Mouse (Mus musculus) heart, embryonic 12.5 days (tissue): Measurements from ENCODE around the gene 5031439G07Rik. TPM values are rescaled to one million over a fixed set of nuclear protein-coding genes. Genes with fewer than 3 reads are reported as not detected.
"Not testable (repeated sequence)": the region's sequence is repeated elsewhere in the genome, so short reads cannot be mapped to it uniquely, and the experiment has no call there.

Source experiments
- ATAC-seq: fragments of 200-750 bp; cut with Nextera tagmentation; 2 replicates; pipeline ENCODE4 v1.8.0; 2017; ENCODE audit warnings: moderate TSS enrichment, moderate library complexity; ENCODE audit not compliant: insufficient number of reproducible peaks, low FRiP score
- H3K27ac ChIP-seq: fragments of 300-500 bp; sonication (generic); 2 replicates; pipeline ENCODE4 v1.5.1; 2016; ENCODE audit warnings: mild to moderate bottlenecking, moderate library complexity; ENCODE audit not compliant: poor library complexity, severe bottlenecking
- H3K27me3 ChIP-seq: fragments of 300-500 bp; sonication (generic); replicated peaks from 2 replicates; pipeline ENCODE4 v1.6.1; 2016; ENCODE audit warnings: mild to moderate bottlenecking, moderate library complexity
- H3K36me3 ChIP-seq: fragments of 300-500 bp; sonication (generic); 2 replicates; pipeline ENCODE4 v1.6.1; 2016; ENCODE audit warnings: mild to moderate bottlenecking, moderate library complexity
- H3K4me1 ChIP-seq: fragments of 300-500 bp; sonication (generic); replicated peaks from 2 replicates; pipeline ENCODE4 v1.6.1; 2016; ENCODE audit warnings: mild to moderate bottlenecking
- H3K4me2 ChIP-seq: fragments of 300-500 bp; sonication (generic); 2 replicates; pipeline ENCODE4 v1.6.1; 2016; ENCODE audit warnings: mild to moderate bottlenecking, moderate library complexity
- H3K4me3 ChIP-seq: fragments of 300-500 bp; sonication (generic); 2 replicates; pipeline ENCODE4 v1.5.1; 2016; ENCODE audit warnings: mild to moderate bottlenecking
- H3K9ac ChIP-seq: fragments of 300-500 bp; sonication (generic); 2 replicates; pipeline ENCODE4 v1.6.1; 2016; ENCODE audit warnings: mild to moderate bottlenecking, moderate library complexity
- H3K9me3 ChIP-seq: fragments of 300-500 bp; sonication (generic); replicated peaks from 2 replicates; pipeline ENCODE4 v1.6.1; 2016; ENCODE audit warnings: mild to moderate bottlenecking, moderate library complexity
- WGBS: fragments of 180-500 bp; shearing (Covaris S2); methylation state at CpG from one replicate; pipeline ENCODE4 v1.1.7; 2016; 5-methylcytosine and 5-hydroxymethylcytosine counted together
- polyA plus RNA-seq: library from polyadenylated mRNA; unstranded; fragments of >200 nt; fragmentation: Nextera tagmentation; extraction: Ambion mirVana; gene quantifications from 2 replicates; pipeline ENCODE4 v1.2.1, GENCODE M21; 2016

The 5031439G07Rik gene
- polyA plus RNA-seq, result 4.3 and 5.3 TPM in 2 replicates

GRCm38 (mm10) chr15:84987874-84988825 is at the start of gene 5031439G07Rik:
Gene 5031439G07Rik (minus strand): TSS chr15:84988551.
- 2% methylated on average over 58 of the region's 59 CpGs for WGBS
- no peaks in the 10 kb centered on the region for H3K36me3 ChIP-seq
- H3K4me2 ChIP-seq, result peak within 1 kb of the TSS; percentile 92
- H3K27me3 ChIP-seq, result 0 out of 2 replicates have a peak, but pooled peaks cover 3% of the 10 kb centered on the region
- ATAC-seq, result peak; percentile 95
- H3K9ac ChIP-seq, result peak within 1 kb of the TSS; percentile 91
- peaks cover 16% of the 10 kb centered on the region for H3K4me1 ChIP-seq
- H3K4me3 ChIP-seq, result peak within 1 kb of the TSS; percentile 88
- H3K27ac ChIP-seq, result peak within 1 kb of the TSS; percentile 65
- H3K9me3 ChIP-seq, result no peaks in the 10 kb centered on the region

DNA sequence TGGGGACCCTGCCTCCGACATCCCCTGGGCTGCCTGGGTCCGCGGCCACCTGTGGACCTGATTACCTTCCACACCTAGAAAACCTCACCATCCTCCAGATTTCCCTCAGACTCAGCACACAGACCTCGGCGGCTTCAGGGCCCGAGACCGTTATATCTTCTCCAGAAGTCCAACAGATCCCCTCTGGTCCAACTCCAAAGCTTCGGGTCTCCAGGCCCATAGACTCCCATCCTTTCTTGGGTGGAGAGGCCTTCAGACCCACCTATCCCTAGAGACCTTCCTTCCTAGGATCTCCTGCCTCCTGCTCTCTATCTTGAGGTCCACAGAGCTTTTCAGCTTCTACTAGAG is 49.0 kb upstream of the 5031439G07Rik start:
- 8% methylated on average over 8 of the region's 8 CpGs for WGBS
- Histone ChIP-seq H3K4me3 (peak overlapping the region; percentile 94), H3K27me3 (peaks cover 17% of the 10 kb centered on the region; the same call in 1 of the 2 replicates), H3K4me1 (peaks cover 27% of the 10 kb centered on the region), H3K4me2 (peak overlapping the region; percentile 93), H3K9me3 (no peaks in the 10 kb centered on the region), H3K27ac (no peak overlapping the region; the same call in 1 of the 2 replicates), H3K36me3 (no peaks in the 10 kb centered on the region), H3K9ac (peak overlapping the region; percentile 92)
- peak; percentile 3; the same call in 1 of the 2 replicates for ATAC-seq

DNA sequence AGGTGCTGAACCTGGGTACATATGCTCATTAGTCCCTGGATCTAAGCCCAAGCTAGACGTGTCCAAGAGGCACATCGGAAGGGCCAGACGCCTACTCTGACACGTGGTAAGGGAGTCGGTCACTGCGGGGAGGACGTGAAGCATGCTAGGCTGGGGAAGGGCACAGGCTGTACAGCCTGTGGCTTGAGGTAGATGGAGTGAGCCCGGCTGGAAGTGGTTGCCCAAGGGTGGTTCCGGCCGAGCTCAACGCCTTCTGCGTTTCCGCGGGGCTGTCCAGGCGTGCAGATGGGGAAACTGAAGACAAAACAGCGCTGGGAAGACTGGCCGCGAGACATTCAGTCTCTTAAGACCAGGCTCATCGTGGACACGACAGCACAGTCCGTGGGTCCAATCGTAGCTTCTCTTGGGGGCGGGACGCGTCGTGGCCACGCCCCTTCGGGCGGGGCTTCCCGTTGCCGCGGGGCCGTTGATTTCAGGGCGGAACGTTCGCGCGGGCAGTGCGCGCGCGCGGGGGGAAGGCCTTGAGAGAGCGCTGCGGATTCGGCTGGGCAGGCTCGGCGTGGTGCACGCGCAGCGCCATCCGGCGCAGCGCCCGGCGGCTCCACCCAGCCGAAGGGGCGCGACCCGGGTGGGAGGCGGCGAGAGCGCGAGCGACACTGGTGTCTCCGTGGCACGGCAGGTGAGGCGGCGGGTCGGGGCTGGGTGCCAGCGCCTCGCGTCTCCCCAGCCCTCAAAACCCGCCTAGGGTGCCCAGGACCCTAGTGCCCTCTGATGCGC is 48.4 kb upstream of the 5031439G07Rik start:
- Histone ChIP-seq H3K27ac (no peak overlapping the region; the same call in 1 of the 2 replicates), H3K4me1 (peaks cover 23% of the 10 kb centered on the region), H3K9me3 (no peaks in the 10 kb centered on the region), H3K9ac (peak overlapping the region; percentile 92), H3K36me3 (no peaks in the 10 kb centered on the region), H3K4me2 (peak overlapping the region; percentile 93), H3K27me3 (peaks cover 17% of the 10 kb centered on the region; the same call in 1 of the 2 replicates), H3K4me3 (peak overlapping the region; percentile 94)
- WGBS, result under 1% methylated on average over 74 of the region's 75 CpGs
- ATAC-seq, result peak; percentile 95

DNA sequence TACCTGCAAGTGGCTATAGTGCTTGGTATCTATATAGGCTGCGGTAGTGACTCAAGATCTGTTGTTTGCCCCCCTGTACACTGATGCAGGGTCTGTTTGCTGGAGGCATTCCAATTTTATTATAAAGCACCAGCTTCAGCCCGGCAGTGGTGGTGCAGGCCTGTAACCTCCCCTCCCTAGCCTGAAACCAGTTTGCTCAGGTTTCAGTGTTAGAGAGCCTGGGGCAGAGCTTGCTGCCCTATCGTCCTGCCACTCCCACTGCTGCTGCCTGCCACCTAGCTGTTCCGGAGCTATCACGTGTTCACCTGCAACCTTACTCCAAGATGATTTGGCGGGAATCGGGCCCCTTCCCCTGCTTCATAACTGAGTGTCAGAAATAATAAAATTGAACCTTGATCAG is 45.6 kb upstream of the 5031439G07Rik start:
- Histone ChIP-seq H3K4me1 (peaks cover 16% of the 10 kb centered on the region), H3K27me3 (peaks cover 17% of the 10 kb centered on the region; the same call in 1 of the 2 replicates)
- H3K27ac ChIP-seq, H3K36me3 ChIP-seq, H3K4me3 ChIP-seq, ATAC-seq, H3K9ac ChIP-seq, H3K9me3 ChIP-seq, H3K4me2 ChIP-seq: not testable (repeated sequence)
- WGBS, result 40% methylated on average over 7 of the region's 7 CpGs

DNA sequence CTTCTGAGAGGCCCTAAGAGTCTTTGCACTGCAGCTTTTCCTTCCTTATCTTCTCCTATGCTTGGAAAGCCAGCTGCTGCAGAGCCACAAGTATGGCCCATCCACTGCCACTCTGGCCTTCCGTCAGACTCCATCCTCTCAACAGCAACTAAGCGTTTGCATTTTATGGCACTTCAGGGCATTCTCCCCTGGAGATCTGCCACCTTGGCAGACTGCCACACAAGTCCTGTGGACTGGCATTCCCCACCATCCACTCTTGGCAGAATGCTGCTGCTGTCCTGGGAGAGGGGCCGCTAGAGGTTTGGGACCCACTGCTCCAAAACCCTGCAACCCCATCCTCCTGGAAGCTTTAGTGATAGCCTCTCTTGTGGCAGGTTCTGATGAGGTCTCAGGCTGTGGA is 43.5 kb upstream of the 5031439G07Rik start:
- no peak overlapping the region for H3K27ac ChIP-seq
- H3K4me3 ChIP-seq, result no peak overlapping the region
- H3K4me2 ChIP-seq, result no peak overlapping the region
- no peaks in the 10 kb centered on the region for H3K9me3 ChIP-seq
- no peak overlapping the region for H3K9ac ChIP-seq
- ATAC-seq, result no peak
- WGBS, result 81% methylated on average over 3 of the region's 3 CpGs
- 0 out of 2 replicates have a peak, but pooled peaks cover 6% of the 10 kb centered on the region for H3K4me1 ChIP-seq
- H3K27me3 ChIP-seq, result peaks cover 17% of the 10 kb centered on the region; the same call in 1 of the 2 replicates
- no peaks in the 10 kb centered on the region for H3K36me3 ChIP-seq

DNA sequence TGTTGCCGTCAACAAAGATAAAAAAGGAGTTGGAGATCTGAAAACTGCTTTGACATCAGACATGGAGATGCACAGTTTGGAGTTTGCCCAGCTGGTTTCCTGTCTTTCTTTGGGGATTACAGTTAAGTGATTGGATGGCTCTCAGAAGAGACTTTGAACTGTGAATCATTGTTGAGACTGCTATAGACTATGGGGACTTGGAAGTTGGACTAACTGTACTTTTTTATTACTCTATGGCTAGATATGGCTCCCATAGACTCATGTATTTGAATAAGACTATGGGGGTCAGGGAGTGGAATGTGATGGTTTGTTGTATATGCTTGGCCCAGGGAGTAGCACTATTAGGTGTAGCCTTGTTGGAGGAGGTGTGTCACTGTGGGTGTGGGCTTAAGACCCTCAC is 42.3 kb upstream of the 5031439G07Rik start:
- H3K9ac ChIP-seq, H3K4me1 ChIP-seq, H3K9me3 ChIP-seq, H3K36me3 ChIP-seq, H3K4me3 ChIP-seq, H3K4me2 ChIP-seq, ATAC-seq, H3K27ac ChIP-seq: not testable (repeated sequence)
- H3K27me3 ChIP-seq, result peaks cover 16% of the 10 kb centered on the region; the same call in 1 of the 2 replicates
- WGBS, result 35% methylated on average over 1 of the region's 1 CpGs

DNA sequence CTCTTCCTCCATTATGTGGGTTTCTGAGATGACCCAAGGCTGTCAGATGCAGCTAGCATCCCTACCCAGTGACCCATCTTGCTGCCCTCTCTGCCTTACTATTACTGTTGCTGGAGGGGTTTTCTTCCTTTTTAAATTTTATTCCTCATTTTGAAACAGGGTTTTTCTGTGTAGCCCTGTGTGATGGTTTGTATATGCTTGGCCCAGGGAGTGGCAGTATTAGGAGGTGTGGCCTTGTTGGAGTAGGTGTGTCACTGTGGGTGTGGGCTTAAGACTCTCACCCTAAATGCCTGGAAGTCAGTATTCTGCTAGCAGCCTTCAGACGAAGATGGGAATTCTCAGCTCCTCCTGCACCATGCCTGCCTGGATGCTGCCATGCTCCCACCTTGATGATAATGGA is 40.3 kb upstream of the 5031439G07Rik start, which contains the start of gene Fam118a:
TSS of gene Fam118a (plus strand) at position 301 of the 400 bp plus-strand sequence.
- not testable (repeated sequence) for H3K27ac ChIP-seq

GRCm38 (mm10) chr15:85027740-85028139 is 39.4 kb upstream of the 5031439G07Rik start:
- Histone ChIP-seq H3K9ac (no peak overlapping the region), H3K4me2 (no peak overlapping the region), H3K27ac (no peak overlapping the region), H3K9me3 (no peaks in the 10 kb centered on the region), H3K4me1 (no peaks in the 10 kb centered on the region), H3K4me3 (no peak overlapping the region), H3K27me3 (no peaks in the 10 kb centered on the region), H3K36me3 (no peaks in the 10 kb centered on the region)
- no peak for ATAC-seq
- 66% methylated on average over 4 of the region's 4 CpGs for WGBS

More for the DNA sequence above, 40.3 kb upstream of the 5031439G07Rik start, which contains the start of gene Fam118a:
- not testable (repeated sequence) for H3K4me1 ChIP-seq, H3K9ac ChIP-seq, H3K9me3 ChIP-seq, H3K36me3 ChIP-seq, H3K4me3 ChIP-seq, ATAC-seq, H3K27me3 ChIP-seq, H3K4me2 ChIP-seq
- WGBS, result 30% methylated on average over 1 of the region's 1 CpGs

DNA sequence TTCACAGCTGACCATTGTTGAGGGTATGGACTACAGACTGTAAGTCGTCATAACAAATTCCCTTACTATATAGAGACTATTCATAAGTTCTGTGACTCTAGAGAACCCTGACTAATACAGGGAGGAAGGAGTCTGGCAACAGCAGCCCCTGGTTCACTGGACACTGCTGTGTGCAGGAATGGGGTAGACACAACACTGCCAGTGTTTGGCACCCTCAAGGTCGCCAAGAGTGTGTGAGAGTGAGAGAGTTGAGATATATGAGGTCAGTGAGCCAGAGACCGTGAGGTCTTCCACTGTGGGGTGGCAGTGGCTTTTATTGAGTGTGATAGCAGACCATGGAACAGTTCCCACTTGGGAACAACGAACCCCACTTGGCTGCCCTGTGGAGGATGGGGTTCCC is 37.8 kb upstream of the 5031439G07Rik start:
- no peaks in the 10 kb centered on the region for H3K9me3 ChIP-seq
- WGBS, result 68% methylated on average over 4 of the region's 4 CpGs
- H3K9ac ChIP-seq, result no peak overlapping the region
- H3K4me1 ChIP-seq, result no peaks in the 10 kb centered on the region
- H3K27me3 ChIP-seq, result no peaks in the 10 kb centered on the region
- H3K36me3 ChIP-seq, result no peaks in the 10 kb centered on the region
- no peak overlapping the region for H3K4me3 ChIP-seq
- ATAC-seq, result no peak
- no peak overlapping the region for H3K27ac ChIP-seq
- H3K4me2 ChIP-seq, result no peak overlapping the region

GRCm38 (mm10) chr15:85022211-85022610 is 33.9 kb upstream of the 5031439G07Rik start:
- Histone ChIP-seq H3K9me3 (no peaks in the 10 kb centered on the region), H3K4me3 (no peak overlapping the region), H3K9ac (no peak overlapping the region), H3K27ac (no peak overlapping the region), H3K27me3 (peaks cover 19% of the 10 kb centered on the region), H3K4me1 (peaks cover 1% of the 10 kb centered on the region; the same call in 1 of the 2 replicates), H3K36me3 (no peaks in the 10 kb centered on the region), H3K4me2 (no peak overlapping the region)
- WGBS, result 71% methylated on average over 4 of the region's 4 CpGs
- no peak for ATAC-seq
